Mouse (Mus musculus): ENCODE data around the gene Tmem88b. TPM values are rescaled to one million over a fixed set of nuclear protein-coding genes. Genes with fewer than 3 reads are reported as not detected.

Gene Tmem88b
- total and polyA plus RNA-seq, 3 experiments: 0.19 to 0.32 TPM; not detected in 1

DNA sequence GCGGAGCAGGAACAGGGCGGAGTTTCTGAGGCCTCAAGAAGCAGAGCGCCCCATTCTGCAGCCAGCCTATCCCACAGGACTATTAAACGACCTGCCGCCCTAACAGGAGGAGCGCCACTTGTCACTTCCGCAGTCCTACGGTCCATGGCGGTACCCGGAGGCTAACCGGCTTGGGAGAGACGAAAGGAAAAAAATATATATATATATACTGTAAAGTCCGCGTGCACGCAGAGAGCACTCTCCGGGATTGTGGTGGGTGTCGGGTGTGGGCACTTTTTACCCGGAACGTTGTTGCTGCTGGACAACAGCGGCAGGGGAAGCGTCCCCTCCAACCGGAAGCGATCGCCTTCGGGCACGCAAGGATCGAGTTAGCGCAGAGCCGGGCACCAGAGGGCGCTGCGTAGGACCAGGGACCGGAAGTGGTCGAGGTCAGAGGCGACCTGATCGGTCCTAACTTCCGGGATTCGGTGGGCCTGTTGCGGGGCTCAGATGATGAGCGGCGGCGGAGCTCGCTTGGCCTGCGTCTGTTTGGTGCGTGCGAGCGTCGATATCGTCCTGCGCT is 45.6 kb upstream of the Tmem88b start, which contains the start of gene Aurkaip1:
TSS of gene Aurkaip1 (plus strand) at position 68 of the 562 bp plus-strand sequence.
- peak; percentile 93 for TF ChIP-seq ELF1 (IDR thresholded peaks at IDR 0.05; ENCODE audit: low read depth, low read length)
- 0 out of 2 replicates have a peak, but pooled peaks have one; percentile 15 for TF ChIP-seq USF1 (IDR thresholded peaks at IDR 0.05; ENCODE audit: low read depth, low read length)
- TF ChIP-seq EP300 (IDR thresholded peaks at IDR 0.05; ENCODE audit: low read depth in 1 of 2, low read length in 2 of 2): no peak
- peak; percentile 92 for TF ChIP-seq HCFC1 (IDR thresholded peaks at IDR 0.05; ENCODE audit: low read depth, low read length)
- peak; percentile 82; the same call in 1 of the 2 replicates for TF ChIP-seq MAZ (IDR thresholded peaks at IDR 0.05; ENCODE audit: low read depth, low read length)
- TF ChIP-seq MYC (IDR thresholded peaks at IDR 0.05; ENCODE audit: low read depth, low read length): peak; percentile 85; the same call in 1 of the 2 replicates
- peak; percentile 68 to 94 (median 90); a peak in 5 of 6 replicates for TF ChIP-seq CTCF (IDR thresholded peaks at IDR 0.05 in 2 of 3, conservative IDR thresholded peaks at IDR 0.05 in 1 of 3; ENCODE audit: control insufficient read depth in 1 of 3, insufficient read depth in 1 of 3, low read depth in 2 of 3, low read length in 3 of 3, poor library complexity in 1 of 3, severe bottlenecking in 1 of 3)
- peak; percentile 82 for TF ChIP-seq MXI1 (IDR thresholded peaks at IDR 0.05; ENCODE audit: low read depth, low read length)
- TF ChIP-seq CHD2 (IDR thresholded peaks at IDR 0.05; ENCODE audit: low read length): no peak
- peak; percentile 29; the same call in 1 of the 2 replicates for TF ChIP-seq BHLHE40 (IDR thresholded peaks at IDR 0.05; ENCODE audit: borderline replicate concordance, low read depth, low read length)
- no peak; the same call in none of the 2 replicates for TF ChIP-seq POLR2AphosphoS2 (IDR thresholded peaks at IDR 0.05; ENCODE audit: low read length)
- TF ChIP-seq NRF1 (IDR thresholded peaks at IDR 0.05; ENCODE audit: insufficient read depth, low read depth, low read length, poor library complexity, severe bottlenecking): 0 out of 2 replicates have a peak, but pooled peaks have one; percentile 23
- no peak for TF ChIP-seq JUND (IDR thresholded peaks at IDR 0.05; ENCODE audit: low read depth, low read length)
- peak; percentile 42; the same call in 1 of the 2 replicates for TF ChIP-seq RCOR1 (IDR thresholded peaks at IDR 0.05; ENCODE audit: low read depth, low read length)
- peak; percentile 88 for TF ChIP-seq NELFE (IDR thresholded peaks at IDR 0.05; ENCODE audit: low read depth, low read length)
- TF ChIP-seq E2F4 (IDR thresholded peaks at IDR 0.05; ENCODE audit: borderline replicate concordance, low read depth, low read length): 0 out of 2 replicates have a peak, but pooled peaks have one; percentile 26
- TF ChIP-seq SIN3A (IDR thresholded peaks at IDR 0.05; ENCODE audit: low read length): peak; percentile 83
- TF ChIP-seq POLR2A (IDR thresholded peaks at IDR 0.05; ENCODE audit: control insufficient read depth in 1 of 2, insufficient read depth in 1 of 2, low read depth in 1 of 2, low read length in 2 of 2, poor library complexity in 1 of 2): peak; percentile 66 to 84
- peak; percentile 75 for TF ChIP-seq TCF12 (IDR thresholded peaks at IDR 0.05; ENCODE audit: low read depth, low read length)
- 0 out of 2 replicates have a peak, but pooled peaks have one; percentile 50 for TF ChIP-seq UBTF (IDR thresholded peaks at IDR 0.05; ENCODE audit: borderline replicate concordance, insufficient read depth, low read depth, low read length)
- peak; percentile 51 for TF ChIP-seq SMC3 (IDR thresholded peaks at IDR 0.05; ENCODE audit: low read depth, low read length)
- TF ChIP-seq CHD1 (IDR thresholded peaks at IDR 0.05; ENCODE audit: low read depth, low read length): no peak
- peak; percentile 62 for TF ChIP-seq ETS1 (IDR thresholded peaks at IDR 0.05; ENCODE audit: low read depth, low read length)
- TF ChIP-seq TBP (IDR thresholded peaks at IDR 0.05; ENCODE audit: low read depth, low read length): peak; percentile 79
- TF ChIP-seq POLR2AphosphoS5 (IDR thresholded peaks at IDR 0.05; ENCODE audit: borderline replicate concordance, low read depth, low read length): no peak
- peak; percentile 98 for DNase-seq (ENCODE audit: low read depth, low spot score)
- Histone ChIP-seq H3K4me1 (ENCODE audit: control insufficient read depth in 1 of 2, insufficient read depth in 2 of 2, low read length in 2 of 2) (peaks cover 0 to 10% of the 10 kb centered on the region in 2 experiments; a peak in 1 of 4 replicates), H3K27ac (ENCODE audit: control insufficient read depth, low read depth, low read length) (peak within 1 kb of the TSS; percentile 93), H3K4me3 (ENCODE audit: control insufficient read depth in 1 of 2, insufficient read depth in 1 of 2, low read depth in 2 of 2, low read length in 2 of 2) (peak within 1 kb of the TSS; percentile 84 to 90), H3K27me3 (ENCODE audit: control insufficient read depth in 1 of 2, insufficient read depth in 2 of 2, low read length in 2 of 2) (no peaks in the 10 kb centered on the region), H3K79me2 (ENCODE audit: control insufficient read depth, insufficient read depth, low read length, poor library complexity) (peaks cover 15% of the 10 kb centered on the region), H3K9me3 (replicated peaks; ENCODE audit: insufficient read depth, low read length) (no peaks in the 10 kb centered on the region), H3K9ac (ENCODE audit: control insufficient read depth, low read depth, low read length, poor library complexity, severe bottlenecking) (peak within 1 kb of the TSS; percentile 88), H3K36me3 (ENCODE audit: control insufficient read depth in 1 of 2, insufficient read depth in 2 of 2, low read length in 2 of 2) (peaks cover 0 to 7% of the 10 kb centered on the region in 2 experiments; a peak in 2 of 4 replicates)
